Mouse (Mus musculus): ENCODE data around the gene Ppp1r10. TPM values are rescaled to one million over a fixed set of nuclear protein-coding genes. Genes with fewer than 3 reads are reported as not detected.
"Not testable (repeated sequence)": the region's sequence is repeated elsewhere in the genome, so short reads cannot be mapped to it uniquely, and the experiment has no call there.

Ppp1r10 gene
- polyA plus RNA-seq, 1 experiment, result 58.7 TPM

GRCm38 (mm10) chr17:35932608-35933007 lies 16.4 kb downstream of the Ppp1r10 start:
- TF ChIP-seq POLR2A (IDR thresholded peaks at IDR 0.05; ENCODE audit: insufficient read depth, low read length) (no peak), EP300 (IDR thresholded peaks at IDR 0.05; ENCODE audit: insufficient read depth, low read depth, low read length) (no peak), CTCF (IDR thresholded peaks at IDR 0.05; ENCODE audit: low read depth, low read length) (no peak)
- Histone ChIP-seq H3K27ac (ENCODE audit: insufficient read depth, low read length) (no peak overlapping the region), H3K4me3 (ENCODE audit: low read depth, low read length) (no peak overlapping the region), H3K4me1 (ENCODE audit: control insufficient read depth, insufficient read depth, low read length) (peaks cover 1% of the 10 kb centered on the region), H3K36me3 (ENCODE audit: control insufficient read depth, insufficient read depth, low read length, poor library complexity, severe bottlenecking) (peaks cover 26% of the 10 kb centered on the region), H3K9me3 (replicated peaks; ENCODE audit: control insufficient read depth, insufficient read depth, low read length, poor library complexity, severe bottlenecking) (no peaks in the 10 kb centered on the region), H3K9ac (ENCODE audit: low read depth, poor library complexity, severe bottlenecking) (no peak overlapping the region), H3K27me3 (ENCODE audit: control insufficient read depth, insufficient read depth, low read length, poor library complexity, severe bottlenecking) (no peaks in the 10 kb centered on the region)

DNA sequence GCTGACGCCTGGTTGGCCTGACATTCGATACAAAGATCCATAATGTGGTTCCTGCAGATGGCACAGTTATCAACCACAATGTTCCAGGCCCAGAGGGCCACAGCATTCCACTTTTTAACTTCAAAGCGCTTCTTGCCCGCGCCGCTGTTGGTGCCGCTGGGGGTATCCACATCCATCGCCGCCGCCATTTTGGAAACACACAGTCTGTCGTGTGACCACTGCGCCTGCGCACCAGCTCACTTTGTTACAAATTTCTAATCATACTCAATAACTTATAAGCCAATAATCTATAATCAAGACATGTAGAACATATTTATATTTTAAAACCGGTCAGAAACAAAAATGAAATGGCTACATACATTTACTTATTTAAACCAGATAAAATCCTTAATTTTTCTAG lies 19.5 kb downstream of the Ppp1r10 start:
- peak overlapping the region; percentile 80 for H3K27ac ChIP-seq (ENCODE audit: insufficient read depth, low read length)

DNA sequence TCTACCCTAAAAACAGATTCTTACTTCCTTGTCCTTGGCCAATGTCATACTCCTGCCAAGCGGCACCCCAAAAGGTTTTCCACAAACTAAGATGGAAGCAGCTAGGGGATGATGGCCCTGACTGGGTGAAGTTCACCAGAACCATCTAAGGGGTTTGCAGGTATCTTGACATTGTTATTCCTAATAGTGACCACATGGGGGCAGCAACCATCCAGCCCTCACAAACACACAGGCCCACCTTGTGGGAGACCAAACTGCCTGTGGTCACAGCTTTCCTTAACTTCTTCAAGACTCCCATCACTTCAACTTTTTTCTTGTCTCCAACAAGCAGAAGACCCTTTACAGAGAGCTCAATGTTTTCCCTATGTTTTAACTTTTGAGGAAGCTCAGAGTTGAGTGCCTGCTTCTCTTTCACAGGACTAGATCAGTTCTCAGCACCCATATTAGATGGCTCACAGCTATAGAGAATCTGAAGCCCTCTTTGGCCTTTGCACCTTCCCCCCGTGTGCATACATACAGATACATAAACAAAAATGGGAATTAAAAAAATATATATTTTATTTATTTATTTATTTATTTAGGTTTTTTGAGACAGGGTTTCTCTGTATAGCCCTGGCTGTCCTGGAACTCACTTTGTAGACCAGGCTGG lies 21.6 kb downstream of the Ppp1r10 start:
- H3K4me3 ChIP-seq (ENCODE audit: low read depth, low read length), result no peak overlapping the region
- H3K27ac ChIP-seq (ENCODE audit: insufficient read depth, low read length), result no peak overlapping the region
- H3K27me3 ChIP-seq (ENCODE audit: control insufficient read depth, insufficient read depth, low read length, poor library complexity, severe bottlenecking), result no peaks in the 10 kb centered on the region
- no peaks in the 10 kb centered on the region for H3K36me3 ChIP-seq (ENCODE audit: control insufficient read depth, insufficient read depth, low read length, poor library complexity, severe bottlenecking)
- 0 out of 2 replicates have a peak, but pooled peaks cover 3% of the 10 kb centered on the region for H3K9me3 ChIP-seq (replicated peaks; ENCODE audit: control insufficient read depth, insufficient read depth, low read length, poor library complexity, severe bottlenecking)
- no peak overlapping the region for H3K9ac ChIP-seq (ENCODE audit: low read depth, poor library complexity, severe bottlenecking)
- no peak for TF ChIP-seq POLR2A (IDR thresholded peaks at IDR 0.05; ENCODE audit: insufficient read depth, low read length)
- peak; percentile 90 for TF ChIP-seq CTCF (IDR thresholded peaks at IDR 0.05; ENCODE audit: low read depth, low read length)
- peaks cover 3% of the 10 kb centered on the region for H3K4me1 ChIP-seq (ENCODE audit: control insufficient read depth, insufficient read depth, low read length)

More for the DNA sequence above, 19.5 kb downstream of the Ppp1r10 start:
- H3K4me3 ChIP-seq (ENCODE audit: low read depth, low read length), result peak overlapping the region; percentile 90
- not testable (repeated sequence) for H3K4me1 ChIP-seq (ENCODE audit: control insufficient read depth, insufficient read depth, low read length); H3K9me3 ChIP-seq (replicated peaks; ENCODE audit: control insufficient read depth, insufficient read depth, low read length, poor library complexity, severe bottlenecking); H3K27me3 ChIP-seq (ENCODE audit: control insufficient read depth, insufficient read depth, low read length, poor library complexity, severe bottlenecking); H3K36me3 ChIP-seq (ENCODE audit: control insufficient read depth, insufficient read depth, low read length, poor library complexity, severe bottlenecking)
- peak overlapping the region; percentile 67 for H3K9ac ChIP-seq (ENCODE audit: low read depth, poor library complexity, severe bottlenecking)

DNA sequence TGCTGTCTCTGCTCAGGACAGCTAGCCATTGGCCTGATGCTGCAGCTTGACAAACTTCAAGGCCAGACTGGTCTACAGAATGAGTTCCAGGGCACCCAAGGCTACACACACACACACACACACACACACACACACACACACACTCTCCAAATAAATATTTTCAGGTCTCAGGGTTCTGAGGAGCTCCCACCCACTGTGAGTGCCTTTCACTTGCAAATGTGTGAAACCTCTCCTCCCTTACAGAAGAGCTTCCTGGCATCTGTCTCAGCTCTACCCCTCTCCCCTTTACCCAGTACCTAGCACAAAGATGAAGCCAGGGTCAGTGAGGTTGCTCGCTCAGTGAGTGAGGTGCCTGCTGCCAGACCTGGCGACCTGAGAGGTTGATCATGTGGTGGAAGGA lies 22.9 kb downstream of the Ppp1r10 start:
- Histone ChIP-seq H3K4me1 (ENCODE audit: control insufficient read depth, insufficient read depth, low read length) (peaks cover 3% of the 10 kb centered on the region), H3K4me3 (ENCODE audit: low read depth, low read length) (peak overlapping the region; percentile 13; the same call in 1 of the 2 replicates), H3K9ac (ENCODE audit: low read depth, poor library complexity, severe bottlenecking) (0 out of 2 replicates have a peak overlapping the region, but pooled peaks have one; percentile 23), H3K27me3 (ENCODE audit: control insufficient read depth, insufficient read depth, low read length, poor library complexity, severe bottlenecking) (no peaks in the 10 kb centered on the region), H3K9me3 (replicated peaks; ENCODE audit: control insufficient read depth, insufficient read depth, low read length, poor library complexity, severe bottlenecking) (0 out of 2 replicates have a peak, but pooled peaks cover 3% of the 10 kb centered on the region), H3K27ac (ENCODE audit: insufficient read depth, low read length) (peak overlapping the region; percentile 98), H3K36me3 (ENCODE audit: control insufficient read depth, insufficient read depth, low read length, poor library complexity, severe bottlenecking) (no peaks in the 10 kb centered on the region)
- TF ChIP-seq EP300 (IDR thresholded peaks at IDR 0.05; ENCODE audit: insufficient read depth, low read depth, low read length) (peak; percentile 65; the same call in 1 of the 2 replicates), CTCF (IDR thresholded peaks at IDR 0.05; ENCODE audit: low read depth, low read length) (no peak)

DNA sequence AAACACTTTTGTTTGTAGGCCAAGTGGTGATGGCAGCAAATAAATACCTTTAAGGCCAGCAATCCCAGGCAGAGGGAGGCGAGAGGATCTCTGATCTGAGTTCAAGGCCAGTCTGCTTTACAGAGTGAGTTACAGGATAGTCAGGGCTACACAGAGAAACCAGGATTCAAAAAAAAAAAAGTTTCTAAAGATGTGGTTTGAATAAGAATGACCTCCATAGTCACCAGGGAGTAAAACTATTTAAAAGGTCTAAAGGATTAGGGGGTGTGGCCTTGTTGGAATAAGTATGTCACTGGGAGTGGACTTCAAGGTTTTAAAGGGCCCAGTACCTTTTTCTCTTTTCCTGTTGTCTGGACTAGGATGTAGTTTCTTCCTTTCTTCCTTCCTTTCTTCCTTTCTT lies 23.7 kb downstream of the Ppp1r10 start:
- peak overlapping the region; percentile 30 for H3K4me3 ChIP-seq (ENCODE audit: low read depth, low read length)
- 0 out of 2 replicates have a peak overlapping the region, but pooled peaks have one; percentile 23 for H3K9ac ChIP-seq (ENCODE audit: low read depth, poor library complexity, severe bottlenecking)

GRCm38 (mm10) chr17:35950946-35951345 lies 34.7 kb downstream of the Ppp1r10 start:
- not testable (repeated sequence) for H3K36me3 ChIP-seq (ENCODE audit: control insufficient read depth, insufficient read depth, low read length, poor library complexity, severe bottlenecking); H3K4me3 ChIP-seq (ENCODE audit: low read depth, low read length); H3K27ac ChIP-seq (ENCODE audit: insufficient read depth, low read length); H3K27me3 ChIP-seq (ENCODE audit: control insufficient read depth, insufficient read depth, low read length, poor library complexity, severe bottlenecking); H3K4me1 ChIP-seq (ENCODE audit: control insufficient read depth, insufficient read depth, low read length); H3K9me3 ChIP-seq (replicated peaks; ENCODE audit: control insufficient read depth, insufficient read depth, low read length, poor library complexity, severe bottlenecking); H3K9ac ChIP-seq (ENCODE audit: low read depth, poor library complexity, severe bottlenecking)

More for the DNA sequence above, 23.7 kb downstream of the Ppp1r10 start:
- H3K4me1 ChIP-seq (ENCODE audit: control insufficient read depth, insufficient read depth, low read length), result peaks cover 3% of the 10 kb centered on the region
- no peaks in the 10 kb centered on the region for H3K36me3 ChIP-seq (ENCODE audit: control insufficient read depth, insufficient read depth, low read length, poor library complexity, severe bottlenecking)
- H3K9me3 ChIP-seq (replicated peaks; ENCODE audit: control insufficient read depth, insufficient read depth, low read length, poor library complexity, severe bottlenecking), result 0 out of 2 replicates have a peak, but pooled peaks cover 3% of the 10 kb centered on the region
- peak overlapping the region; percentile 98 for H3K27ac ChIP-seq (ENCODE audit: insufficient read depth, low read length)
- no peak for TF ChIP-seq EP300 (IDR thresholded peaks at IDR 0.05; ENCODE audit: insufficient read depth, low read depth, low read length)
- TF ChIP-seq POLR2A (IDR thresholded peaks at IDR 0.05; ENCODE audit: insufficient read depth, low read length), result no peak
- no peak for TF ChIP-seq CTCF (IDR thresholded peaks at IDR 0.05; ENCODE audit: low read depth, low read length)
- H3K27me3 ChIP-seq (ENCODE audit: control insufficient read depth, insufficient read depth, low read length, poor library complexity, severe bottlenecking), result no peaks in the 10 kb centered on the region

DNA sequence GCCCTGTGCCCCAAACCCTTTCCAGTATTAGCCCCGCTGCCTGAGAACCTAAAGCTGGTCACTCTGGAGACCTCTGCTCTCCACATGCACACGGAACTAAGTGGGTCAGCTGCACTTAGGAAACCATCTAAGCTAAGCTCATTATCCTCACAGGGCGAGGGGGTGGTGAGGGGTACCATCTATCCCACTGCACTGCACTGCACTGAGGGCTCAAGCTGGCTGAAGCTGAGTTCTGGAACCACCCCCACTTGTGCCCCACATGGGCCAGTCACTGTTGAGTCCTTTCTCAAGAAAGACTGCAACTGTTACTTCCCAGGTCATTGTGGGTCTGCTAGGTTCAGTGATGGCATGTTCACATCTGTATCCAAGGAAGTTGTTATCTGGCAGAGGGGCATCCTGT lies 36.3 kb downstream of the Ppp1r10 start:
- H3K4me1 ChIP-seq (ENCODE audit: control insufficient read depth, insufficient read depth, low read length); H3K4me3 ChIP-seq (ENCODE audit: low read depth, low read length); H3K27me3 ChIP-seq (ENCODE audit: control insufficient read depth, insufficient read depth, low read length, poor library complexity, severe bottlenecking); H3K9me3 ChIP-seq (replicated peaks; ENCODE audit: control insufficient read depth, insufficient read depth, low read length, poor library complexity, severe bottlenecking); H3K27ac ChIP-seq (ENCODE audit: insufficient read depth, low read length); H3K9ac ChIP-seq (ENCODE audit: low read depth, poor library complexity, severe bottlenecking): not testable (repeated sequence)
- H3K36me3 ChIP-seq (ENCODE audit: control insufficient read depth, insufficient read depth, low read length, poor library complexity, severe bottlenecking), result peaks cover 17% of the 10 kb centered on the region

Data from ES-Bruce4 (cell line).